Mouse (Mus musculus): Measurements from ENCODE around the gene Gm5478. TPM values are rescaled to one million over a fixed set of nuclear protein-coding genes. Genes with fewer than 3 reads are reported as not detected.
"Not testable (repeated sequence)": the region's sequence is repeated elsewhere in the genome, so short reads cannot be mapped to it uniquely, and the experiment has no call there.

The Gm5478 gene
- total RNA-seq (2021): not detected

GRCm38 (mm10) chr15:101647280-101647679 lies at the start of gene Gm5478:
TSS of gene Gm5478 (minus strand) at chr15:101647380.
- no peak for DNase-seq (ENCODE audit: extremely low spot score in 1 of 2, low spot score in 1 of 2)

- no peak for DNase-seq (ENCODE audit: extremely low spot score in 1 of 2, low spot score in 1 of 2)
These were observed 47.0 kb upstream of the Gm5478 start, which contains the start of gene Krt6a for GRCm38 (mm10) chr15:101694207-101694606. TSS of gene Krt6a (minus strand) at chr15:101694307.

GRCm38 (mm10) chr15:101690460-101690859 lies 43.3 kb upstream of the Gm5478 start:
- not testable (repeated sequence) for DNase-seq (ENCODE audit: extremely low spot score in 1 of 2, low spot score in 1 of 2)

GRCm38 (mm10) chr15:101688161-101688560 lies 41.0 kb upstream of the Gm5478 start:
- no peak for DNase-seq (ENCODE audit: extremely low spot score in 1 of 2, low spot score in 1 of 2)

- no peak for DNase-seq (ENCODE audit: extremely low spot score in 1 of 2, low spot score in 1 of 2)
These were observed 33.0 kb upstream of the Gm5478 start, which contains the start of gene Krt6b for GRCm38 (mm10) chr15:101680187-101680586. TSS of gene Krt6b (minus strand) at chr15:101680287.

GRCm38 (mm10) chr15:101675978-101676377 lies 28.8 kb upstream of the Gm5478 start:
- no peak for DNase-seq (ENCODE audit: extremely low spot score in 1 of 2, low spot score in 1 of 2)

- DNase-seq (ENCODE audit: extremely low spot score in 1 of 2, low spot score in 1 of 2): no peak
These were observed 5.6 kb upstream of the Gm5478 start for GRCm38 (mm10) chr15:101652736-101653265.

- no peak for DNase-seq (ENCODE audit: extremely low spot score in 1 of 2, low spot score in 1 of 2)
These were observed 19.3 kb downstream of the Gm5478 start, which contains the start of gene Gm5414 for GRCm38 (mm10) chr15:101627884-101628283. TSS of gene Gm5414 (minus strand) at chr15:101628188.

GRCm38 (mm10) chr15:101599123-101599522 lies 48.1 kb downstream of the Gm5478 start:
- no peak for DNase-seq (ENCODE audit: extremely low spot score in 1 of 2, low spot score in 1 of 2)

Small RNAs within 50 kb of the gene (microRNA-seq; reads per million reads assigned to microRNA genes)
- gene Gm44342 (0 reads per million in 2 experiments), gene Gm44383 (0 reads per million in 2 experiments), gene Gm44479 (0 reads per million in 2 experiments)

Other genes with a start within 250 kb of the Gm5478 start
- gene Krt7, start 236.3 kb downstream of the Gm5478 start, total RNA-seq (2021): not detected
- under 1 TPM; 0.42 to 0.71 TPM for gene Krt87, start 208.6 kb downstream of the Gm5478 start, total RNA-seq (2021)
- gene Krt88, start 199.6 kb downstream of the Gm5478 start, total RNA-seq (2021): not detected
- gene Krt81, start 183.6 kb downstream of the Gm5478 start, total RNA-seq (2021): not detected
- not detected for gene Krt86, start 173.9 kb downstream of the Gm5478 start, total RNA-seq (2021)
- not detected for gene Krt83, start 155.9 kb downstream of the Gm5478 start, total RNA-seq (2021)
- not detected for gene Gm49425, start 130.1 kb downstream of the Gm5478 start, total RNA-seq (2021)
- gene Krt84, start 114.6 kb downstream of the Gm5478 start, total RNA-seq (2021): not detected
- gene Krt82, start 96.7 kb downstream of the Gm5478 start, total RNA-seq (2021): not detected
- gene Krt90, start 84.4 kb downstream of the Gm5478 start, total RNA-seq (2021): not detected
- gene Krt75, start 73.5 kb downstream of the Gm5478 start, total RNA-seq (2021): not detected
- gene Gm5414, start 19.2 kb downstream of the Gm5478 start, total RNA-seq (2021): not detected
- not detected for gene Krt6b, start 32.9 kb upstream of the Gm5478 start, total RNA-seq (2021)
- not detected for gene Krt6a, start 46.9 kb upstream of the Gm5478 start, total RNA-seq (2021)
- gene Krt5, start 65.5 kb upstream of the Gm5478 start, total RNA-seq (2021): under 1 TPM; 0.33 to 0.52 TPM
- gene Krt71, start 95.7 kb upstream of the Gm5478 start, total RNA-seq (2021): not detected
- gene Krt72, start 139.1 kb upstream of the Gm5478 start, total RNA-seq (2021): not detected
- gene Krt73, start 155.0 kb upstream of the Gm5478 start, total RNA-seq (2021): 1 to 10 TPM; 7.3 to 9.0 TPM
- gene Krt2, start 170.8 kb upstream of the Gm5478 start, total RNA-seq (2021): 1 to 10 TPM; 5.2 to 5.4 TPM
- gene Krt1, start 203.4 kb upstream of the Gm5478 start, total RNA-seq (2021): 1 to 10 TPM; 3.5 to 4.1 TPM
- 10 to 100 TPM in 1 of 2 experiments, 1 to 10 TPM in 1; 9.4 to 11.3 TPM for gene Krt77, start 222.3 kb upstream of the Gm5478 start, total RNA-seq (2021)
- not detected for gene Krt76, start 245.5 kb upstream of the Gm5478 start, total RNA-seq (2021)